Mouse (Mus musculus): ENCODE measurements around the gene Tmem114. TPM values are rescaled to one million over a fixed set of nuclear protein-coding genes. Genes with fewer than 3 reads are reported as not detected.

Gene Tmem114
- not detected for total RNA-seq (2021)
- long read RNA-seq, experiment 1, result 0 reads
- long read RNA-seq, experiment 2, result 0 reads

DNA sequence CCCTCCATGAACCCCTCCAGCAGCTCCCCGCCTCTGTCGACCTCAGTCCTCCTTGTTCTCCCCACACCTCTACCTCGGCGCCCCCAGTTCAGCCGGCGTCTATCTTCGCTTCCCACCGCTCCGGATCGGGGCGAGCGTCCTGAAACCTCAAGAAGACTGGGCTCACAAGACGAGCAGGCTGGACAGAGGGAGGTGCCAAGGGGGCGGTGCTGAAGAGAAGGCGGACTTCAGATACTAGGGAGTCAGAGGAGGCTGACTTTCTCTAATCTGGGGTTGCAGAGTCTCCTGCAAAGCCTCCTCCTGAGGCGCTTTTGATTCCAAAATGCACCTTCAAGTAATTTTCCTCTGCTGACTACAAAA is at the start of gene Tmem114:
TSS of gene Tmem114 (minus strand) at position 166 of the 360 bp plus-strand sequence.
- peak; percentile 80 for DNase-seq

DNA sequence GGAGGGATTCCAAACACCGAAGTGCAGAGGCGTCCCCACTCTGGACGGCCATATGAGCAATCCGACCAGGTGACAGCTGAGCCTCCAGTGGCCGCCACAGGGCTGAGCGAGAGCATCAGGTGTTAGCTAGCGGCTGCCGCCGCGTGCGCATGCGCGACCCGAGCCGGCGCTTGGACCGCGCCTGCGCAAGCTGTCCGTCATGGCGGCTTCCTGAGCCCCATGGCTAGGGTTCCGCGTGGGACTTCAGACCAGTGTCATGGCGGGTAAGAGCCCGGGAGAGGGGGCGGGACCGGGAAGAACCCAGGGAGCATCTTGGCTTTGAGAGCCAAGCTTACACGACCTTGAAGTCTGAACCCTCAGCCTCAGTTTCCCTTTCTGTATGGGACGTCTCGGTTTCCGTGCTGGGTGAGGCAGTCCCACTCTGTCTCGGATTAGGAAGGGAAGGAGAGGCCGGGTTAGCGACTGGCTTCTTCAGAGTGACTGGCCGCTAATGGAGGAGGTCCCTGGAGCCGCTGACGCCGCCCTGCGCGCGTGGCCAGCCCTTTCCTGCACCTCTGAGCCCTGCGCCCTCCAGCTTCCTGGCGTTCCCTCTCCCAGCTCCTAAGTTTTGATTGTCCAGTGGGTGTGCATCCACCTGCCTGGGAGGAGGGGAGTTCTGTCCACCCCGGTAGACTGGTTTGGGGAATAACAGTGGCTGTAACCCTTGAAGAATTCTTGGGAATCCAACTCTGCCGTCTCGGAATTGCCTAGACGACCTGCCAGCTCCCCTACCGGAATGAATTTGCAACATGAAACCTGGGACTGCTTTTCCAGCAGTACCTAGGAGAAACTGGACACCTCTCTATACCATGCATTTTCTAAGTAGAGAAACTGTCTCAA is 45.9 kb upstream of the Tmem114 start, which contains the start of gene Mettl22:
TSS of gene Mettl22 (plus strand) at position 186 of the 879 bp plus-strand sequence.
- DNase-seq, result peak; percentile 91 to 94

DNA sequence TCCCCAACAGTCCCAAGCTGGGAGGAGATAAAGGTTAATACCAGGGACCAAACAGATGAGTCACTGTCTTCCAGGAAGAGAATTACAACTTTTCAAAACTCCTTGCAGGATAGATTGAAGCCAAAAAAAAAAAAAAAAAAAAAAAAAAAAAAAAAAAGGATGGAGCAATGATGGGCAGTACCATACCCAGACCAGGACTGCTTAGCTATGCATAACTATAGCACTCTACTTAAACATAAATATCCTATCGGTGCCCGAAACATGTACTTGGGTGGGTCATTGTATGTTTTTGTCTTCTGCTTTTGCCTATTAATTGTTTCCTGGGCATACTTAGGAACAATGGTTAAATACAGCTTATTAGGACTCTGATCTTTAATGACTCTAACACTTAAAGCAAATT is 45.2 kb upstream of the Tmem114 start:
- no peak for DNase-seq

DNA sequence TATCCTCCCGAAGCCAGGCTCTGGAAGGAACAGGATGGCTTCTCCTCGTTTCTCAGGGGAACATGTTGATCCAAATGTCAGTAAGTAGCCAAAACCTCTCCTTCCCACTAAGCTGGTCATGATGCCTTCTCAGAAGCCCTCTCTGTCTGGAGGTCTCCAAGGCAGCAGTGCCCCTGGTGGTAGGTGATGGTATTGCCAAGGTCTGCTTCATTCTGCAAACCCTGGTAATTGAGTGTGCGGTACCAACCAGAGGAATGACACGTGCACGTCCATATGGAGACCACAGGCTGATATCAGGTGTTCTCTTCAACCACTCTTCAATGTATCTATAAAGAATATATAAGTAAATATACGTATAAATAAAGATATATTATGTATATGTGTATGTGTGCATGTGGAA is 34.2 kb upstream of the Tmem114 start:
- DNase-seq, result peak; percentile 50 to 73

DNA sequence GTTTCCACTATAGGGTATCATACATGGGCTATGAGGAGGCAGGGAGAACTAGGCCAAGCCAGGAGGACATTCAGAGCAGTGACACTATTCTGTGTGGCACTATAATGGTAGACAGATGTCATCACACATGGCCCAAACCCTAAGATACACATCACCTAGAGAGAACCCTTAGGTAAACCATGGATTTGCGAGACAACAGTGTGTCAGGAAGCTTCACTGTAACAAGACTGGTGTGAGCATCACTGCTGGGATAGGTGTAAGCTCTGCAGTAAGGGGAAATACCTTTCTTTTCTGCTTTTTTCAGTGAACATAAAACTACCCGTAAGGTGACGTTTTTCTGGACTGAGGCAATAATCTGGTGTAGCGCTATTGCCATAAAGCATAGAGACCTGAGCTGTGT is 33.5 kb upstream of the Tmem114 start:
- DNase-seq, result no peak

DNA sequence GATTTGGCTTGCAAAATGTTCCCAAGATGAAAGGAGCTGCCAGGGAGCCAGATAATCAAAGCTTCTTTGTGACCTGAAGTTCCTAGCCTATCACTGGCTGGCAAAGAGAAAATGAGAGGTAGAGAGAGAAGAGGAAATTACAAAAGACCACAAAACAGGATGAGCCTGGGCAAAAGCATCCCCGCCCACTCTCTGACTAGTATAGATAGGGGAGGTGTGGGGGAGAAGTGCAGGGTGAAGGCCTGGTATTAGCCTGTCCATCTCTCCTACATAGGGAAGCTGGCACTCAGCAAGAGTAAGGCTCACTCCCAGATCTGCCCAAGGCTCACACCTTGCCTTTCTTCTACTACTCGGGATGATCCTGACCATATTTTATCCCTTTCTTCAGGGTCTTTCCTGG is 30.3 kb upstream of the Tmem114 start:
- DNase-seq, result no peak

DNA sequence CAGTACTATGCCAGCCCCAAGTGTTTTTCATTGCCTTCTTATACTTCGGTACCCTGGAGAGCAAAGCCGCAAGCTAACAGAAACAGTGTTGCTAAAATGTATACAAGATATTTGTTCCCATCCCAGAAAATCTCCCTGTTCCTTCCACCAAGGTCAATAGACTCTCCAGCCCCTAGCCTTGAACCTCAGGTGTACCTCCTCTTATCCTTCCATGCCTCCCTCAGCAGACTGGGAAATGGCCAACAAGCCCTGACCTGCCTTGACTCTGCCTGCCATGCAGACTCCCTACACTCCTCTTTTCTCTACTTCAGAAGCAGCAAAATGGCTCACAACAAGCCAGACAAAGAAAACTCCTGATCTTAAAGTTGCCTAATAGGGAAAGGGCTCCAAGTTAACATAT is 28.4 kb upstream of the Tmem114 start:
- no peak for DNase-seq

DNA sequence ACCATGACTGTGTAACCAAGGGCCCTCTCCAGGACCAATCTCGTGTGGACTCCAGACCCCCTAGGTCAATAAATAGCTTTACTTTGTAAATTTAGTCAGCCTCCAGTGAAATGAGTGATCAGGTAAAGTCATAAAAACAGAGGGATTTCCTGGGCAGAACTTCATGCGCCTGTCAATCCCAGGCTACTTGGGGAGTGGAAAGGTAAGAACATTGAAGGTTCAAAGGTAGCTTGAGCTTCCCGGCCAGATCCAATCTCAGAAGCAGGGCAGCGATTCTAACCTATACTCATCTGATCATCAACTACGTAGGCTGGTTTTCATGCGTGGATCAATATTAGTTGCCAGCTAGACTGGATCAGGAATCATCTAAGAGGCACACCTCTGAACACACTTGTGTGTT is 21.3 kb upstream of the Tmem114 start:
- no peak for DNase-seq

DNA sequence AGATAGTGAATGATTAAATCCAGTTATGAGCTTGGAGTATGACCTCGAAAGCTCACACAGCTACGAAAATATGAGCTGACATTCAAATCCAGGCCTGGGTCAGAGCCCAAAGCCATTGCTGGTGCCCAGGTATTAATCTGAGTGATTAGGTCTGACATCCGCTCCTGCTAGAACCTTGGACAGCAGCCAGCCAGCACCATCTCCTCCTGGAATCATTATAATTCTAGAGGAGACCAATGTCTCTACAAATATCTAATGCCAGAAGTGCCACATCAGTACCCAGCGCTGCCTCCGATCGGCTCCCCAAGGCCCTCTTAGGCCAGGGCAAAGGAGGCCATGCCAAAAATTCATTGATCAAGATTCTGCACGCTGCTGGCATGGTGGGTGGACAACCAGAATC is 20.0 kb upstream of the Tmem114 start:
- DNase-seq, result peak in 1 of 2 experiments; percentile 8

DNA sequence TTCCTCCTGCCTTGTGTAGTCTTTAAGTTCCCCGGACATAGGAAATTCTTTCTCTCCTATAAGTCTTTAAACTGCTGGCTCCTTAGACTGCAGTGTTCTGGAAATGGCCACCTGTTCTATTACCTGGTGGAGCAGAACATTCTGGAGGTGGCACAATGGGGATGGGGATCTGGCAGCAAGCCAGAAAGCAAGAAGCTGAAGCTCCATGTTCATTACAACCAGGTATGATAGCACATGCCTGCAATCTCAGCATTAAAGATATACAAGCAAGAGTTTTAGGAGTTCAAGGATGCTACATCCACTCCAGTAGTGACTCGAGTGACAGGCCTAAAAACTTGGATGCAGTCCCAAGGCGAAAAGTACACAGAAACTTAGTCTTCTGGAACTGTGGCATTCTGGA is 7.7 kb upstream of the Tmem114 start:
- DNase-seq, result no peak

DNA sequence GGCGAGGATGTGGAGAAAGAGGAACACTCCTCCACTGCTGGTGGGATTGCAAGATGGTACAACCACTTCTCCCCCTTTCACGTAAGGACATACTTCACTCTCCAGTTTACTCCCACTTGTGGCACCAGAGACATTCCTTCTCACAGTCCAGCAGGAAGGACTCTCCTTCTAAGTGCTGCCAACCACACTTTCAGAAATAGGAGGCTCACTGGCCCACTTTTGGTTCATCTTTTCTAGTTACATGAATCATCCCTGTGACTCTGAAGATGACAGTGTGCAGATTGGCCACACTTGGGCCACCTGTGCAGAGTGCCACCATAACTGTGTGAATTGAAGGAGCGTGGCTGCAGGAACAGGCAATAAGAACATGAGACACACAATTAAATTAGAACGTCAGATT is 4.6 kb upstream of the Tmem114 start:
- no peak for DNase-seq

DNA sequence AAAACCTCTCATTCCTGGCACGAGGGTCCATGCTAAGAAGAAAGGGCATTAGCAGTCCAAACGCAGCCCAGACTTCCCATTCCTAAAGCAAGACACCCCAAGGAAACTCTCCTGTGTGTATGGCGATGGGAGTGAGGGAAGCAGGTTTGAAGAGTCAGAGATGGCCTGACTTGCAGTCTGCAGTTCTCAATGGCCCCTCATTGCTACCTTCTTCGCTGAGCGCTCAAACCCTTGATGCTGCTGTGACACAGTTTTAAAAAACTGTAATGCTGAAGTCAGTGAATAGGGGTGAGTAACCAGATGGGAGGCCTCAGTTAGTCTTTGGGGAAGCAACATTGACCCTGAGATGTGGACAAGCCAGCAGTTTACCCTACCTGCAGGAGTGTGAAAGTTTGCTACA is 800 bp upstream of the Tmem114 start:
- DNase-seq, result no peak

DNA sequence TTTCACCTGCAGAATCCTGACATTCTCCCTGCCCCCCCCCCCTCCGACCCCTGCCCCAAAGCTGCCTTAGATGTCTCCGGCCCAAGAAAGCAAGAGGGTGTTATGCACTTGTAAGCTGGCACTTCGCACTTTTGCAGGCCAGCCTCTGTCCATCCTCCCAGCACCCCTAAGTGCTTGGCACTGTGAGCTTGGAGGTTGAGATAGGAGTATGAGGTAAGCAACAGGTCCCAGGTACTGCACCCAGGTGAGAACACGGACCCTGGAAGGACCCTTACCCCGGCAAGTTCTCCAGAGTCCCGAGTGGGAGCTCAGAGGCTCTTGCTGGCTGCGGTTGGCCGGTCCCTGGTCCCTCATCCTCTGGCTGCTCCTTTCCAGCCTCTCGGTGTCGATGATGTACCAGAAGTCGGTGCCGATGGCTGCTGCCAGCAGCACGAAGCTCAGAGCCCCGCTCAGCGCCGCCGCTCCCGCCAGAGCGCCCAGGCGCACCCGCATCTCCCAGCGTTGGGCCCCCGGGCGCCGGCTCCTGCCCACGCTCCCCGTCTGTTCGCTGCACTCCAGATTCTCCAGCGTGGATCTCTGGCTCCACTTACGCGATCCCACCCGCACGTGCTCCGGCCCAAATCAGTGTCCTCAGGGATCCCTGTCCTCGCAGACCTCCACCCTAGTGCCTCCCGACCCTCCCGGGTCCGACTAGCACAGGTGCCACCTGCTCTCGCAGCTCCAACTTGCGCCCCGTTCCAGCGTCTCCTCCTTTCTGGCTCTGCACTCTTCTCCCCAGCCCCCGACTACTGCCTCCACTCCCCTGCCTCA is 570 bp downstream of the Tmem114 start:
- DNase-seq, result peak in 1 of 2 experiments; percentile 9

DNA sequence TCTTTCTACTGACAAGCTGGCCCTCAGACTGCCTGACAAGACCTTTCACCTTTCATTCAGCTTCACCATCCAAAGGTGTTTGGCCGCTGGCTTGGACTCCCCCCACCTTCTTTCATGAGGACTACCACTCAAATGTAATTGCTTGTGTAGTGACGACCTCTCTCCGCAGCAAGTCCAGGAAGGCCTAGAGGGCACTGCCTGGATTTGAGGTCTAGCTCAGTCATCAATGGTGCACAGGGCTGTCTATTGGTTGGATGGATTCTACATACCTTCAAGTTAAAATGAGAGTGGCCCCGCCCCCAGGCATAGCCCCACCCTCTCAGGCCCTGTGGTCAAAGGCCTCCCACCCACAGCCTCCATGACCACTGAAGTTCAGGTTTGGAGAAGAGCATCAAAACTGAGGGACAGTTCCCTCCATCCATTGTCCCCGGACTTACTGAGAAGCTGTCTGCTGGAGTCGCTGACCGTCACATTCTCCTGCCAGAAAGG is 1.3 kb downstream of the Tmem114 start:
- no peak for DNase-seq

DNA sequence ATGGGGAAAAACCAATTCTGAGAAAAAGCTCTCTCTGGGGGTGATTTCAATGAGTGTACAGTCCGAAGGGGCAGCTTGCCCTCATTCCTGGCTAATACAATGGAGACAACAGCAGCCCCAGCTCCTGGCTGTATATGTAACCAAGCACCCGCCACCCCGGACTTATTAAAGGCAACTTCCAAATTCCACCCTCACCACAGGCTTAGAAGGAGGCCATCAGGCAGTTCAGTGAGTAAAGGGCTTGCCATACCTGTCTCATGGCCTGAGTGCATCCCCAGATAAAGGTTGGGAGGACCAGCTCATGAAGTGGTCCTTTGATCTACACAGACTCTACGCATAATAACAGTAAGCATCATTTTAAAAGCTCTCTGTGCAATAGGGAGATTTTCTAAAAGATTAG is 4.1 kb downstream of the Tmem114 start:
- no peak for DNase-seq

DNA sequence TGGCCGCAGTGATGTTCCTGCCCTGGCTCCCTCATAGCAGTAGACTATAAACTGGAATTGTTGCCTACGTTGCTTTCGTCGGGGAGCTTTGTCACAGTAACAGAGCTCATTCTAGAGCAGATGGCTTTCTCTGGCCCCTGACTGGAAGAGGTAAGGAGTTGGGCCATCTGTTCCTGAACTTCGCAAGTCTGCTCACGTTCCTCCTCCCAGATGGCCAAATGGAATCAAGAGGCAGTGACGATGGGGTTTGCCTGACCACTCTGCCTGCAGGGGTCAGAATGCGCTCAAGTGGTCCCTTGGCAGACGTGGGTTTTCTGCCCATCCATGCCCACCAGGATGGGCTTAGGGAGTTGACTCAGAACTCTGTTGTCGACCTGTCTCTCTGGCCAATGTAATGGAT is 4.6 kb downstream of the Tmem114 start:
- no peak for DNase-seq

DNA sequence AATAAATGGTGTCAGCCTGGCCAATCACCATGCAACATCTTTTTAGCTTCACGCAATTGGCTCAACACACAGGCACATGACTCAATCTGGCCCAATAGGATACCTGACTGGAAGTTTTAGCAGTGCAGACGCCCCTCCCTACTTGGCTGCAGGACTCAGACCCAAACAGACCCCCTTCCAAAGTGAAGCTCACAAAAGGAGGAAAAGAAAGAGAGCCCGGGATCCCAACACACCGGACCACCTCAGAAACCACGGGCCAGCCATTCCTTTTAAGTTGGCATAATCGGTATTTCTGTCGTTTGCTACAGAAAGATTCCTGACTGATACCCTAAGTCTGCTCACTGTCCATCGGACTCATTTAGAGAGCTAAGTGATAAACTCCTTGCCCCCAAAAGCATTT is 5.3 kb downstream of the Tmem114 start:
- no peak for DNase-seq

DNA sequence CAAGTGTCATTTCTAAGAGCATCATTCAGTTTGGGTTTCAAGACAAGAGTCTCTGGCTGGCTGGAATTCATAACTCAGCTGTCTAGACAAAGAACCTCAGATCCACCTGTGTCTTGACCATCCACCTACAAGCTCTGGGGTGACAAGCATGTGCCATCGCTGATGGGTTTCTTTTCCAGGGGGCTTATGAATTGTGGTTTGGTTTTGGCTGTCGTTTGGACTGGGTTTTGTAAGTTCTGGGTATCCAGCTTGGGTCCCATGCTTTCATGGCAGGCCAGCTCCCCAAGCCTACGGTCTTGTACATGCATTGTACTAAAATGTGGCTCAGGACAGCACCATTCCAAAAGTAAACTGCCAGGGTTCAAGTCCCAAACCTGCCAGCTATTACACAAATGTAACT is 6.8 kb downstream of the Tmem114 start:
- DNase-seq, result no peak

DNA sequence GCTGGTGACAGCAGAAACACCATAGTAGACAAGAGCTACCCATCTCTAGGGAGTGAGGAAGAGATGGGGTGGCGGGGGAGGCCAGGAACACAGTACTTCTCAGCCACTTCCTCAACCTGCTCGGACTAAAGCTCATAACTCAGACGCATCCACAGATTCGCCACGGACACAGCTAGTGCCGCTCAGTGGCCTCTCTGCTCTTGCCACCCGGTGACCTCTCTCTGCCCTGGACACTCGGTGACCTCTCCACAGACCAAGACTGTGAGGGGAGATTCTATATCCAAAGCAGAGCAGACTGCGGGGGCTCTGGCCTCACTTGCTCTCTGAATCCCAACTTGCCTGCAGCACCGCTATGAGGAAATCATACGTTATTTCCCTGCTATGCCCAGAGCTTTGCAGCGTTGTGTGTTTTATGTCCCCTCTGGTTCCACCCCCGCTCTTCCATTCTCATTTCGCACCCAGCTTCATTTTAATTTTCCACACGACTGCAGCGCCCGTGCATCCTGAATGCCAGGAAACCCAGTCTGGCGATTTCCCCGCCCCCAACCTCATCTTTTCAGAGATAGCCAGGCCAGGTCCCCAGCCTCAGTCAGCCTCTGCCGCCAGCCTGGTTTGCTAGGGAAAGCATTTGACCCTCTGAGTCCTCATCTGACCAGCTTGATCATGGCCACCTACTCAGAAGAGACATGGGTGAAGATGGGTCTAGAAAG is 7.8 kb downstream of the Tmem114 start:
- DNase-seq, result no peak

DNA sequence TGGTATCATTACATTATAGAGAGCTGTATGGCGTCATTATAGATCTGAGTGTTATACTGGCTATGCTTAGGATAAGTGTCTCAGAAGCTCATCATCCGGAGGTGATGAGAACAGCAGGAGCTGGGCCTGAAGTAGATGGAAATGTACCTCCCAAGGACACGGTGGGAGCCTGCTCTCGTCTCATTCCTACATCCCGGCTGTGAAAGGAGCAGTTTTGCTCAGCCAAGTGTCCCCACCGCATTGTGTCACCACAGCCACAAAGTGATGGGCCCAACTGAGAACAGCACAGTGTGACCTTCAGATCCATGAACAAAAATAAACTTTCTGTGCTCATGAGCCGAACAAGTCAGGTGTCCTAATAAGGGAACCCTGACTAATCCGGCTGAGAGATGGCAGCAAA is 8.9 kb downstream of the Tmem114 start:
- DNase-seq, result no peak

DNA sequence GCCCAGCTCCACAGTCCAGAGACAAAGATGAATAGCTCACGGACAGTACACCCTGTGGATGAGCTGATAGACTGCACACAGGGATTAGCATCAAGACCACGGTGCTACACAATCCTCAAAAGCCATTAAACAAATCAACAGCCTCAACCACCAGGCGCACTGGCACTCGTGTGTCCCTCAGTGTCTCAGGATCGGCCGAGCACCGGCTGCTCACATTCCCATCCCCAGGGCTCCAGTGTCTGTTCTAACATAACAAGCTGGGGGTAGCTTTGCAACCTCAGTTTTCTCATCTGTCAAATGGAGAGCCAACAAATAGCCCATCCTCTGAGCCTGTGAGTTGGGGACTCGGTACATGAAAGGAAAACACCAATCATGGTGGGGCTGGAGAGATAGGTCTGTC is 11.5 kb downstream of the Tmem114 start:
- no peak for DNase-seq

DNA sequence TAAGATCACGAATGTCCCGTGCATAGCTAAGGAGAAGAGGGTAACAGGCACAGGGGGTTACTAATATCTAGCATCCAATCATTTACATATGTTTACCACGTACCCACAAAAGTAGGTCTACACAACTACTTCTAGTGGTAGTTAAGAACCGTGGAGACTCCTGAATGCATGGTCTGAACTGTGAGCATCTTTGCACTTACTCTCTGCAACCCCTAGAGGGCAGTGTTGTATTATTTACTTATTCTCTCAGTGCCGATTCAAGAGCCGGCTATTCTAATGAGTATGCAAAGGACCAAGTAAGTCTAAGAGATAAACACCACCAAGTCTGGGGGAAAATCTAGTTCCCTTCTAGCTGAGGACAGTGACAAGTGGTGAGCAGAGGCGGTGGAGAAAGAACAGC is 12.7 kb downstream of the Tmem114 start:
- peak in 1 of 2 experiments; percentile 23 for DNase-seq

DNA sequence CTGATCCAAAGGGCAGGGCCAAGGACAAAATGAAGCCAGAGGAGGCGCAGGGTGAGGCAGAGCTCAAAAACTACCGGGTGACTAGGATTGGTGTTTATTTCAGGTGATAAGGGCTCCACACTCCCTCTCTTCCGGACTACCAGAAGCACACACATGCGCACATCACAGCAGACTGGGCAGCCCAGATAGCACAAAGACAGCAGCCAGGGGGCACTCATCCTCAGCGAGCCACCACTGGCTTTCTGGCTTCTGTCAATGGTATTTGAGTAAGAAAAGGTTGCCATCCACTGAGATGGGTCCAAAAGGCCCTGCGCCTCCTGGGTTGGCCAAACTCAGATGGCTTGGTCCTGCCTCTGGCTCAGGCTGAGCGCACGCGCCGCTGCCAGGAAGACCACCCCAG is 15.7 kb downstream of the Tmem114 start:
- no peak for DNase-seq

Measured in adrenal gland, postnatal 36 days (tissue).